Mouse (Mus musculus) liver, adult 2 months (tissue): Measurements from ENCODE around the gene Acadl. TPM values are rescaled to one million over a fixed set of nuclear protein-coding genes. Genes with fewer than 3 reads are reported as not detected.
A peak's percentile ranks its signal among the peaks of the same experiment; 100 is the strongest.

ENCODE experiments used
- DNase-seq: peaks from one replicate; pipeline ENCODE4 v3.0.0-alpha.2; 2011; ENCODE audit warnings: low read depth, low spot score; ENCODE audit errors: extremely low read depth
- H3K27ac ChIP-seq: fragments of 200-500 bp; replicated peaks from 2 replicates; pipeline ENCODE4 v1.5.1; 2012; ENCODE audit warnings: low read depth, mild to moderate bottlenecking, control low read depth, inconsistent platforms, low read length; ENCODE audit not compliant: insufficient read depth
- H3K27me3 ChIP-seq: fragments of 200-500 bp; 2 replicates; pipeline ENCODE4 v1.6.1; 2012; ENCODE audit warnings: mild to moderate bottlenecking, moderate library complexity, low read length, inconsistent platforms; ENCODE audit not compliant: control insufficient read depth, insufficient read depth
- H3K36me3 ChIP-seq: fragments of 200-500 bp; 2 replicates; pipeline ENCODE4 v1.6.1; 2012; ENCODE audit warnings: low read length, inconsistent platforms; ENCODE audit not compliant: control insufficient read depth, insufficient read depth
- H3K4me1 ChIP-seq: fragments of 200-500 bp; 2 replicates; pipeline ENCODE4 v1.6.1; 2011; ENCODE audit warnings: low read length; ENCODE audit not compliant: control insufficient read depth, insufficient read depth
- H3K4me3 ChIP-seq: fragments of 200-500 bp; 2 replicates; pipeline ENCODE4 v1.5.1; 2011; ENCODE audit warnings: low read depth, mild to moderate bottlenecking, control low read depth, low read length, moderate library complexity; ENCODE audit not compliant: insufficient read depth
- H3K79me2 ChIP-seq: fragments of 200-500 bp; 2 replicates; pipeline ENCODE4 v1.6.1; 2012; ENCODE audit warnings: inconsistent platforms, mild to moderate bottlenecking, low read length, moderate library complexity; ENCODE audit not compliant: control insufficient read depth, insufficient read depth
- H3K9ac ChIP-seq: fragments of 200-500 bp; 2 replicates; pipeline ENCODE4 v1.6.1; 2012; ENCODE audit warnings: low read depth, mild to moderate bottlenecking, control low read depth, inconsistent platforms, low read length
- CTCF ChIP-seq: fragments of 200-500 bp; IDR thresholded peaks from 2 replicates; pipeline ENCODE4 v1.5.1; 2011; ENCODE audit warnings: low read depth, low read length, control low read depth
- POLR2A ChIP-seq: fragments of 200-500 bp; IDR thresholded peaks from 2 replicates; pipeline ENCODE4 v1.6.1; 2011; ENCODE audit warnings: low read length, control low read depth; ENCODE audit not compliant: insufficient read depth; ENCODE audit errors: extremely low read depth
- WGBS: fragments of 180-500 bp; shearing (Covaris S2); methylation state at CpG from one replicate; pipeline ENCODE4 v1.1.7; 2018; 5-methylcytosine and 5-hydroxymethylcytosine counted together
- polyA plus RNA-seq: library from polyadenylated mRNA; depleted of rRNA; stranded (reverse); fragments of >200 nt; gene quantifications from 2 replicates; pipeline ENCODE4 v1.2.3, GENCODE M21; 2012; rRNA removed
- total RNA-seq: library from RNA; depleted of rRNA; stranded (reverse); fragments of >200 nt; gene quantifications from 2 replicates; pipeline ENCODE4 v1.2.3, GENCODE M21; 2014; rRNA removed

Gene Acadl
- 91.1 and 96.5 TPM in 2 replicates for total RNA-seq
- 43.1 and 47.6 TPM in 2 replicates for polyA plus RNA-seq

DNA sequence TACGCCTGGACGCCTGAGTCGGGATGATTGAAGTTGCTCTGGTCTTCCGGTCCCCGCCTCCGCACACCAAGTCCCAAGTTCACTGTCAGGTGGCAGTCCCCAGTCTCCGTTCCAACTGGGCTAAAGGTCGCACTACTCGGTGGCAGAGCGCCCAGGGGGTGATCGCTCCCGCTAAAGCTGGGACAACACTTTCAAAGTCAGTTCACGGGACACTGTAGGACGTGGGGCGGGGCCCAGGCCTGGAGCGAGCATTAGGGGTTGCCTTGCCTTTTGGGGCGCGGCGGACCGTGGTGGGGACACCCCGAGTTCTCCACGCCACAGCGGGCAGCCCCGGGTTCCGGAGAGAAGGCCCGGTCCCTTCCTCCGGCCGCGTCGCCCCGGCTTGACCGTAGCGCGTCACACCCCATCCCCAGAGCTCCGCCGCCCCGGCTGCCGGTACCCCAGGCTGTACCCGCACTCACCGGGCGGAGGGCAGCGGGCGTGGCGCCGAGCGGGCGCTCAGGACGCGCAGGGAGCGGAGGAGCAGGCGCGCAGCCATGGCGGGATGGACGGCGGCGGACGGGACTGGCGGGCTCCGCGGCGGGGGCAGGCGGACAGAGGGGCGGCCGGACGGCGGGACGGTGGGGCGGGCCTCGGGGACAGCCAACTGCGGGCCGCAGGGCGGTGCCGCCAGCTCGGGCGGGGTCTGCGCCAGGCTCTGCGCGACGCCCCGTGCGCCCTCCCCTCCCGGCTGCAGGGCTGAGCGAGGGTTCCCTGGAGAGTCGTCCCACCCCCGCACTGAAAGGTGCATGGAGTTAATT, at the start of gene Acadl:
TSS of gene Acadl (minus strand) at position 566 of the 800 bp plus-strand sequence.
- peak; percentile 95 for DNase-seq
- Histone ChIP-seq H3K27ac (peak within 1 kb of the TSS; percentile 99), H3K79me2 (peaks cover 14% of the 10 kb centered on the region; the same call in 1 of the 2 replicates), H3K4me3 (peak within 1 kb of the TSS; percentile 96), H3K27me3 (no peaks in the 10 kb centered on the region), H3K4me1 (peaks cover 9% of the 10 kb centered on the region), H3K9ac (peak within 1 kb of the TSS; percentile 99), H3K36me3 (peaks cover 6% of the 10 kb centered on the region; the same call in 1 of the 2 replicates)
- TF ChIP-seq CTCF = no peak
- peak; percentile 76 for TF ChIP-seq POLR2A
- under 1% methylated on average over 81 of the region's 85 CpGs for WGBS

DNA sequence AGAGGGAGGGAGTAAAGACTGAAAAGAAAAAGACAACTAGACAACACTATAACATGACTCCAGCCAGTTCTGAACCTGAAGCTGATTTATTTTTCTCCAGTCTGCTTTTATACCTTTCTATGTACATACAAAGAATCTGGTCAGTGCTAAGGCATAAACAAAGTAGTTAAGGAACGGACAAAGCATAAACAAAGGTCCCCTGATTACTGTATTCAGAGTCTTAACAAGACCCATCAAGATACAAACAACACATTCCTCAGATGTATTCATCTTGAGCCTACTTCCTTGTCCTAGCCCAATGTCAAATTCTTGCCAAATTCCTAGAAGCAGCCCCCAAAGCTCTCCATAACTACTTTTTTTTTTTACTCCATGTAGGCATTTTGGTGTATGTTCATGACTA, 49.2 kb upstream of the Acadl start:
- no peak overlapping the region for H3K27ac ChIP-seq
- TF ChIP-seq CTCF = no peak
- no peak for TF ChIP-seq POLR2A
- H3K27me3 ChIP-seq = no peaks in the 10 kb centered on the region; the same call in 1 of the 2 replicates
- H3K4me1 ChIP-seq = no peaks in the 10 kb centered on the region
- no peak overlapping the region for H3K4me3 ChIP-seq
- H3K9ac ChIP-seq = no peak overlapping the region
- WGBS = 82% methylated on average over 1 of the region's 1 CpGs
- H3K36me3 ChIP-seq = no peaks in the 10 kb centered on the region
- DNase-seq = no peak
- H3K79me2 ChIP-seq = no peaks in the 10 kb centered on the region

DNA sequence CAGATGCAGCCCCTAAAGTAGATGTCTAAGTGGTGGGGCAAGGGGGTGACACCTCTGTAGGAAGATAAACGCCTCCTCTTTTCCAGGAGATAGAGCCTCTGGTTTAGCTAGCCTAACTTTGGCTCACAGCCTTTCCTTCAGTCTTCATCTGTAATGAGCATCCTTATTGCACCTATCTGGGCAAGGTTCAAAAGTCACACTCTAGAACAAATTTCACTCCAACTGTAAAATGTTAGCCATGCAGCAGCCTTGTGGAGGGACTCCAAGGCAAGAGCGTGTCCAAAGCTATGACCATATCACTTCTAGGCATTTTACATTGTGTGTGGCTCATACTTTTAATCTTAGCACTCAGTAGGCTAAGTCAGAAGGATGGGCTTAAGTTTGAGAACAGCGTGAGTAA, 39.5 kb upstream of the Acadl start:
- H3K27me3 ChIP-seq = peaks cover 7% of the 10 kb centered on the region; the same call in 1 of the 2 replicates
- WGBS = 83% methylated on average over 3 of the region's 3 CpGs
- peaks cover 3% of the 10 kb centered on the region; the same call in 1 of the 2 replicates for H3K4me1 ChIP-seq
- H3K4me3 ChIP-seq = no peak overlapping the region
- H3K9ac ChIP-seq = no peak overlapping the region
- TF ChIP-seq CTCF = no peak
- TF ChIP-seq POLR2A = no peak
- no peak overlapping the region for H3K27ac ChIP-seq
- no peaks in the 10 kb centered on the region for H3K36me3 ChIP-seq
- no peaks in the 10 kb centered on the region for H3K79me2 ChIP-seq
- peak; percentile 27 for DNase-seq

DNA sequence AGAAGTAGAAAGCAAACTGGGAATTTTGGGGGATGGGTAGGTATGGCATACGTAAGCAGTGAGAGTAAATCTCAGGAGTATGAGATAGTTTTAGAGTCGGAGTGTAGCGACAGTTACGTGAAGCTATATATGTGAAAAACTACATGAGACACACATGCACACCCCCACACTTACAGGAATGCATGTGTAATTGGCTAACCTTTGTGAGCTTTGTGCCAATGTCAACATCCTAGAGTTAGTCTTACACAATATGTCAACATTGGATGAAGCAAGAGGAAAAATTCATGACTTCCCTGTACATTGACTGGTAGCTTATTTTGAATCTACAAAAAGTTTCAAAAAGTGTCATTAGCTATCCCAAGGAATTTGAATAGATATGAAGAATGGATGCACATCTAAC, 37.9 kb upstream of the Acadl start:
- peak; percentile 95 for DNase-seq
- H3K27ac ChIP-seq = no peak overlapping the region
- WGBS = 24% methylated on average over 4 of the region's 4 CpGs
- peaks cover 10% of the 10 kb centered on the region; the same call in 1 of the 2 replicates for H3K27me3 ChIP-seq
- H3K4me3 ChIP-seq = no peak overlapping the region
- H3K9ac ChIP-seq = no peak overlapping the region
- TF ChIP-seq CTCF = no peak
- no peak for TF ChIP-seq POLR2A
- no peaks in the 10 kb centered on the region for H3K79me2 ChIP-seq
- H3K4me1 ChIP-seq = peaks cover 3% of the 10 kb centered on the region
- H3K36me3 ChIP-seq = no peaks in the 10 kb centered on the region

DNA sequence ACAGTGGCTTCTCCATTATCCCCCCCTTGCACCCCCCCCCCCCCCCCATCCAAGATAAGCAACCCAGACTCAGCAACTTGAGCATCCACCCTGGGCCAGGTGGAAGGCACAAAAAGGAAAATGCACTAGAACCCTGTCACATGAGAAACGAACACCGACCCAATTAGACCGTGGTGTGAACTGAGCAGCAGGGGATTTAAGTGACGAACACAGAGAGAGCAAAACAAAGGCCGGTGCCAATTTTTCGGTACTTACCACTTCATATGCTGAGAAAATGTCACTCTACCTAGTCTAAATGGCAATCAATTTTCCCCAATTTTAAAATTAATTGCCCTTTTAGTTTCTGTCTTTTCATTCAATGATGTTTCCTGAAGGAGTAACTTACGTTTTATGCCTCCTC, 35.2 kb upstream of the Acadl start:
- TF ChIP-seq POLR2A (no peak), CTCF (no peak)
- peaks cover 3% of the 10 kb centered on the region for H3K4me1 ChIP-seq
- no peak overlapping the region for H3K9ac ChIP-seq
- WGBS = 94% methylated on average over 7 of the region's 7 CpGs
- H3K79me2 ChIP-seq = no peaks in the 10 kb centered on the region
- H3K36me3 ChIP-seq = no peaks in the 10 kb centered on the region
- no peak for DNase-seq
- peaks cover 8% of the 10 kb centered on the region; the same call in 1 of the 2 replicates for H3K27me3 ChIP-seq
- H3K27ac ChIP-seq = no peak overlapping the region
- no peak overlapping the region for H3K4me3 ChIP-seq

DNA sequence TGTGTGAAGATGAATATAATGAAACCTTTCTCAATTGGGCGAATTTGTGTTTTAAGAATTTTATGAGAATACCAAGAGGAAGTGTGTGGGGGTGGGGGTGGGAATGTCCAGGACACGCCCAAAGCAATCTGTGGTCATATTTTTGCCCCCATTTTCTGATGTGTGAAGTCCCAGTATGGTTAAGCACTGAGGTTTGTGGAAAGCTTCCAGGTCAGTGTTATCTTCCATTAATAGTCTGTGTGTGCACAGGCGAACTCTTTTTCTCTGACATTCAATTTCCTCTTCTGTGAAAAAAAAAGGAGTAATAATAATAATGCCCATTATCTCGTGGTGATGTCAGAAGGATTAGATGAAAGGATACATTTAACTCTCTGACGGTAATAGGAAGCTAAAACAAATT, 33.5 kb upstream of the Acadl start:
- WGBS = 38% methylated on average over 5 of the region's 5 CpGs

More for the DNA sequence above, 33.5 kb upstream of the Acadl start:
- Histone ChIP-seq H3K27ac (no peak overlapping the region), H3K4me3 (no peak overlapping the region), H3K79me2 (no peaks in the 10 kb centered on the region), H3K27me3 (peaks cover 8% of the 10 kb centered on the region; the same call in 1 of the 2 replicates), H3K9ac (no peak overlapping the region), H3K4me1 (peaks cover 3% of the 10 kb centered on the region), H3K36me3 (no peaks in the 10 kb centered on the region)
- DNase-seq = no peak
- TF ChIP-seq POLR2A (no peak), CTCF (no peak)
